Mouse (Mus musculus): ENCODE measurements around the gene Bcl2.
A peak's percentile ranks its signal among the peaks of the same experiment; 100 is the strongest.

The Bcl2 gene

GRCm38 (mm10) chr1:106666140-106667088 lies 47.7 kb downstream of the Bcl2 start:
- DNase-seq (ENCODE audit: inconsistent ontology term) = no peak

DNA sequence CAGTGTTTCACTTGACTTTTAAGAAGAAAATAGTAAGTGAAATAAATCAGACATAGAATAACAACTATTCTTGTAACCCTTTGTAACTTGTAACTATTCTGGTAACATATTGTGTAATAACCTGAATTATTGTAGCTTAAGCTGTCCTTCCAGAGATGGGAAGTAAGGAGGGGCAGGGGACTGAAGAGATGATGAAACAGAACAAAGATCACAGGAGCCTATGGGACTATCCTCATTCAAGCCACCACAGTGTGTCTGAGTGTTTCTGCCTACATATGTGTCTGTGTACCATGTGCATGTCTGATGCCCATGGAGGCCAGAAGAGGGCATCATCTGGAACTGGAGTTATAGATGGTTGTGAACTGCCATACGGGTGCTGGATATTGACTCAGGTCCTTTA lies 49.1 kb downstream of the Bcl2 start:
- no peak for DNase-seq (ENCODE audit: inconsistent ontology term)

- no peak for DNase-seq (ENCODE audit: inconsistent ontology term)
Measured at GRCm38 (mm10) chr1:106662486-106662885, 51.6 kb downstream of the Bcl2 start.

GRCm38 (mm10) chr1:106658293-106658847 lies 55.7 kb downstream of the Bcl2 start:
- DNase-seq (ENCODE audit: inconsistent ontology term) = no peak

GRCm38 (mm10) chr1:106656207-106656738 lies 57.8 kb downstream of the Bcl2 start:
- DNase-seq (ENCODE audit: inconsistent ontology term) = no peak

- no peak for DNase-seq (ENCODE audit: inconsistent ontology term)
Measured at GRCm38 (mm10) chr1:106654254-106654653, 59.8 kb downstream of the Bcl2 start.

DNA sequence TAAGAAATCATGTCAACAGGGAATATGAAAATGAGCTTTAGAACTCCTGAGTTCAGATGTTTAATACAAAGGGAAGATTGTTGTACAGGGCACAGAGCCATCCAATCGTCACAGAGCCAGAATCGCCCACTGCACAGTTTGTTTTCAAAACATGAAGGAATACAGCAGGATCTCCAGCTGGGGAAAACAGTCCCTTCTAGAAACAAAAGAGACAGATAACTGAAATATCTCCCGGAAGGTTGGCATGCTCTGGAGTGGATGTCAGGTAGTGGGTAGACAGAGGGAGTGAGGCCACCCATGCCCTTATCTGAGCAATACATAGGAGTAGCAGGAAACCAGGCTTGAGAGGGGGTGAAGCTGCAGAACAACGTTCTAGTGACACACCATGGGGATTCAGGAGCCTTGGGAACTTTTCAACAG lies 60.6 kb downstream of the Bcl2 start:
- peak; percentile 64 for DNase-seq (ENCODE audit: inconsistent ontology term)

DNA sequence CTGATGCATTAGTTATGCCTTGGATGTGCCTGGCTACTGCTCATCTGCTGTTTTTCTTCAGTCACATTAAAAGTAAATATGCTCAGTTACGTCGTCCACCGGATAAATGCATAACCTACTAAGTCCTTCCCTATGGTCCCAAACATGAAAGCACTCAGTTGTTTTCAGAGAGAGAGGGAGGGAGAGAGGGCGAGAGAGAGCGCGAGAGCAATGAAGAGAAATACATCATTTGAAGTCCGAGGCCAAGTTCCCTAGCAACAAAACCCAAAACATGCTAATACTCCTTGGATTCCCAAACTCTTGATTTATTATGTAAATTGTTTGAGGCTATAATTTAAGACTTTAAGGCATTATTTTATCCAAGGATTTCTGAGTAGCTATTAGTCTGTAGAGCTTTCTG lies 62.9 kb downstream of the Bcl2 start:
- no peak for DNase-seq (ENCODE audit: inconsistent ontology term)

GRCm38 (mm10) chr1:106650427-106650826 lies 63.6 kb downstream of the Bcl2 start:
- no peak for DNase-seq (ENCODE audit: inconsistent ontology term)

GRCm38 (mm10) chr1:106647336-106647735 lies 66.7 kb downstream of the Bcl2 start:
- DNase-seq (ENCODE audit: inconsistent ontology term) = no peak

DNA sequence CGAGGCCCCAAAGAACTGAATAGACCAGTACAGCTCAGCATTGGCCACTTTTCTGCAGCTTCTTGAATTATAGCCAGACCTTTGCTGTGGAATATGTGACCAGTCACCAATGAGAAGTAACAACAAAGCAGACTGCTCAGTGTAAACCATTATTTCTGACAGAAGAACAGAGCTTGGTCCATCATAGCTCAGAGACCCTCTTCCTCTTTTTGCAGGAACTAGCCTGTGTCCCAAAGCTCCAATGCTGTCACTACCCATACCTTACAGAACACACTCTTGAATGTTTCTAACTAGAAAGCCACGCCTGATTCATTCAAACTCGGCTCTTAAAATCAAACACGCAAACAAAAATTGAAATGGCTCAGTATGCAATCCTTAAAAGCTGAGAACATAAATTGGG lies 69.5 kb downstream of the Bcl2 start:
- DNase-seq (ENCODE audit: inconsistent ontology term) = no peak

DNA sequence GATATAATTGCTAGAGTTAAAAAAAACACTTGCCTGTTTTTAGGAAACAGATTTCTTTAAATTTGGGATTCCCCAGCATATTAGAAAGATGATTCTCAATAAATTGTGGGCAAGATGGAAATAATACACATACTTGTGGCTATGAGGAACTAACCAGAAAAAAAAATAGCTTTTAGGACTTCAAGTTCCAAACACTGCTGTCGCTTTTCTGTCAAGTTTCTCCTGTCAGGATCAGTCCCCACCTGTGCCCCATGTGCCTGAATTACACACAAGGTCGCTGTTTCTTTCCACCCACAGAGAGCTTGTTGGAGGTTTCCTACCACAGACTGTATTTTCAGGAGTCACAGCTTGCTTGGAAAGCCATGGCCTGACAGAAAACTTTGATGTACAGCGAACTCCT lies 70.5 kb downstream of the Bcl2 start:
- peak; percentile 34 for DNase-seq (ENCODE audit: inconsistent ontology term)

- DNase-seq (ENCODE audit: inconsistent ontology term) = no peak
Measured at GRCm38 (mm10) chr1:106640577-106640976, 73.5 kb downstream of the Bcl2 start.

DNA sequence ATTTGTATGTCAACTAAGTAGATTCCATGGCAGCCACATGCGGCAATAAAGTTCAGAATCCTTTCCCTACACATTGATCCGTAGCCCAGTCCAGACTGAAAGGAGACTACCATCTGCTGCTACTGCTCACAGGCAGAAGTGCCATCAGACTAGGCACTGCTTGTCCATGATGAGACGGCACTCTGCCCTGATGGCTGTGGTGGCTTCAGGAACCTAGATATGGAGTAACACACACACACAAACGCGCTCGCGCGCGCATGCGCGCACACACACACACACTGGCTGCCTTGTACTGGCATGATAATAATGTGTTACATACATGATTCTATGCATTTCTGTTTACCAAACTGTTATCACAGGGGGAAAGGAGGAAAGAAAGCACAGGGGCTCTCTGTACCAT lies 76.4 kb downstream of the Bcl2 start:
- DNase-seq (ENCODE audit: inconsistent ontology term) = no peak

- no peak for DNase-seq (ENCODE audit: inconsistent ontology term)
Measured at GRCm38 (mm10) chr1:106636714-106637113, 77.4 kb downstream of the Bcl2 start.

DNA sequence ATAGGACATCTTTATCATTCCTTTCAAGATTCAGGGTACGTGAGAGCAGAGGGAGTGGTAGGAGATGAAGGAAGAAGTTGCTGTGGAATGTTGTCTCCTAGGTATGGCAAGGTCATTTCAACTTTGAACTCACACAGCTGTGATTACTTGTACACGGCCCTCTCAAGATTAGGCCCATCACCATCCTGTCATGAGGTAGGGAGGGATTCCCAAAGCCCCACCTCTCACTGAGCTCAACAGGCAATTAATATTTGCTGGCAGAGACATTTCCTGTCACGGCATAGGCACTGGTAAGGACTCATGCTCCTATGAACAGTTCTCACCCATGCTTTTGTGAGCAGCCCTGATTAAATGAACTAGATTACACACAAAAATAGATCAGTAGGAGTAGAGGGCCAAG lies 80.9 kb downstream of the Bcl2 start:
- DNase-seq (ENCODE audit: inconsistent ontology term) = no peak

DNA sequence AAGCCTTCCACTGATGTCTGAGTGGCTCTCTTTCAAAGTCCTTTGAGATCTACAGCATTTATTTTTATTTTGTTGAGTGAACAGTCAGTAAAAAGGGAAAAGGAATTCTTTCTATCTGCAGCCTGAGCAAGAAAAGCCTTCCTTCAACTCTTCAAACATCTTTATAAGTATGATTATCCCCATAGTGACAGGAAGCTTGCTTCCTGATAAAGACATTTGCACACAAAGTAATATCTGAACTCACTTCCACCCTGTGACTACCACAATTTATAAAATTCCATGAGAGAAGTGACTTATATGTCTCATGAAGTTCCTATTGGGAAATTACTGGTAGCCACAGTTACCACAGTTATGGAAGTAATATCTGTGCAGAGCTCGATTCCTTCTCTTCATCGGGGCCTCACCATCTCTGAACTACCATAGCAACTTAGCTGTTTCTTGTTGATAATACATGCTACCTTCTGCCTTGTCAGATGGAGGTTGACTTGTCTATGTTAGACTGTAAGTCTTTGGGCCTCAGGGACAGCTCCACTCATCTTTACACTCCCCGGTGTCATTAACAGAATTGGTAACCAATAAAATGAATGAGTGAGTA lies 82.1 kb downstream of the Bcl2 start:
- DNase-seq (ENCODE audit: inconsistent ontology term) = no peak

DNA sequence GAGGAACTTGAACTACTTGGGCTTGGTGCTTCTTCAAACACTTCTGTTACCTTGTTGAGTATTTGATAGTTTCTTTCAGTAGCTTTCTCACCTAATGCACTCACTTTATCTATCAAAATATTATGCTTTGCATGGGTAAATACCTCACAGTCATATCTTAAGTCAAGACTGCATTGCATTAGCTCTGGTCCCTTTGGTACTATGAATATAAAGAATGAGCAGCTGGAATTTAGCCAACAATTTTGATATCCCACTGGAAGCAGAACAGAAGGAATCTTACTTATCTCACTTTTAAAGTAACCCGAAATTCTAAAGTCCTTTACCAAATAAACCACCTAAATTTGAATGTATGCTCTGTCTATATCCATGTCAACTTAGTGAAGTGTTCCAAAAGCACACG lies 83.1 kb downstream of the Bcl2 start:
- no peak for DNase-seq (ENCODE audit: inconsistent ontology term)

- DNase-seq (ENCODE audit: inconsistent ontology term) = peak; percentile 94
Measured at GRCm38 (mm10) chr1:106629931-106630682, 84.0 kb downstream of the Bcl2 start.

DNA sequence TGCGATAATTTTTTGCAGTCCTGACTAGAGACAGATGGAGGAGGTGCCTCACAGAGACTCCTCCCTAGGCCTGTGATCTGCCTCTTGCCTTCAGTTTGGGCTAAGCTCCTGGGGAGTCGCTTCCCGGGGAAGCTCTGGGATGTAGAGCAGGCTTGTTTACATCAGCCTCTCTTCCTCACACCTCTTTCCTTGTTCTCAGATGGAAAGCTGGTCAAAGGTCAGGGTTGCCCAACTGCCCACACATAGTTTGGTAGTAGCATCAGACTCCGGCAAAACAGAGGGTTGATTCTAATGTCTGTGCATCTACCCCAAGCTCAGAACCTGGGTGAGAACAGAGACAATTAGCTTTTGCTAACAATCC lies 84.6 kb downstream of the Bcl2 start:
- DNase-seq (ENCODE audit: inconsistent ontology term) = peak; percentile 92

DNA sequence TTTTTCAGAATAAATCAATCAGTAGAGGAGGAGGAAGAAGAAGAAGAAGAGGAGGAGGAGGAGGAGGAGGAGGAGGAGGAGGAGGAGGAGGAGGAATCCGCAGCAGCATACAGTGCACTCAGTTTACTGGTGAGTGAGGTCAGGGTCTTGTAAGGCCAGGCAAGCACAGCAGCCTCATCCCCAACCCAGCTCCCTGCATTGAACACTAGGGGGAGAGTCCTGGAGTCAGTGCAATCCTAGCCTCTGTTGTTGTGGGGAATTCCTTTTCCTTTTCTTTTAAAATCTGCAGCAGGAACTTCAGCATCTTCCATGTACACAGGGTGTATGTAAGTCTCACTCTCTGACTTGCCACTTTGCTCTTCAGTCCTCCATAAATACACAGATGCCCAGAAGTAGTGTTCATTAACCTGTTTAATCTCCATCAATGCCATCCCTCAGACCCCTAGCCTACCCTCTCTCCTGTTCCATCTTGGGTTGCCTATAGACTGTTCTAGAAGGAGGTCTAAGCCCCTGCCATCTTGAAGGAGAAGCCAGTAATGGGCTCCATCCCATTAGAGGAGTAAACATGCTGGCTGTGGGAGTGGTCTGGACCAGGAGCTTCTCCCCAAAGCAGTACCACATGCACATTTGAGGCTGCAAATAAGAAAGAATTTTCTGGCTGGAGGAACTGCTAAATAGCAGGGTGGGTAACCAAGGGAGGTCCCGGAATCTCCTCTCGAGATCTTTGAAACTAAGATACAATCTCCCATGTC lies 85.2 kb downstream of the Bcl2 start:
- peak; percentile 37 for DNase-seq (ENCODE audit: inconsistent ontology term)
